Mouse (Mus musculus): ENCODE results near the gene Fcrlb.
A peak's percentile ranks its signal among the peaks of the same experiment; 100 is the strongest.
"Not testable (repeated sequence)": the region's sequence is repeated elsewhere in the genome, so short reads cannot be mapped to it uniquely, and the experiment has no call there.

Fcrlb gene

DNA sequence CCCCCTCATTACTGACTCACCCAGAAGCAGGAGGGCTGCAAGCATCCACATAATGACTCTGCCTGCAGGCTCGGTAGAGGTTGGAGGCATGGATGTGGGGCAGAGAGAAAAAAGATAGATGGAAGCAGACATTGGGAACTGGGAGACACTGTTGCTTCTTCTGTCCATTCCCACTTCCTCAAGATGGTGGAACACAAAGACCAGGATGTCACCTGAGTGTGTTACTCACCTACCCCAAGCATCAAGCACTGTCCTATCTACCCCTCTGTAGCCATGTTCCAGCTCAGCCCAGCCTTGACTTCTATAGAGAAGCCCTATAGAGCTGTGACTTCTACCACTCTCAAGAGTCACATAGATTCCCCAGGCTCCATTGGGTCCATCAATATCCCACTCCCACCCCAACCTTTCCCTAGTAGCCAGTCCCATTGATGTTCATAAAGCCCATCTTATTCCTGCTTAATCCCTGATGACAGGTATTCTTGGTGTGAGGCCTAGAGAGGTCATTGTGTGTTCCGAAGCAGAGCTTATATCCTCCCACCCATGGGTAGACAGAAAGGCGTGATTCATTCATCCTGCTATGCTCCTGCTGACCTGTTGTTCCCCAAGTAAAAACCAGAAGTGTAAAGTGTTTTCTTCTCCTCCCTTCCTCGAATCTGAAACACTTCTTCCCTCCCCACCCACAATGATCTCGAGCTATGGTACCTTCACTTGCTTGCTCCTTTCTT lies at the start of gene Fcrlb:
TSS of gene Fcrlb (minus strand) at position 51 of the 725 bp plus-strand sequence.
- no peak for DNase-seq

- no peak for DNase-seq
Measured at GRCm38 (mm10) chr1:170962301-170962700, 49.6 kb upstream of the Fcrlb start.

DNA sequence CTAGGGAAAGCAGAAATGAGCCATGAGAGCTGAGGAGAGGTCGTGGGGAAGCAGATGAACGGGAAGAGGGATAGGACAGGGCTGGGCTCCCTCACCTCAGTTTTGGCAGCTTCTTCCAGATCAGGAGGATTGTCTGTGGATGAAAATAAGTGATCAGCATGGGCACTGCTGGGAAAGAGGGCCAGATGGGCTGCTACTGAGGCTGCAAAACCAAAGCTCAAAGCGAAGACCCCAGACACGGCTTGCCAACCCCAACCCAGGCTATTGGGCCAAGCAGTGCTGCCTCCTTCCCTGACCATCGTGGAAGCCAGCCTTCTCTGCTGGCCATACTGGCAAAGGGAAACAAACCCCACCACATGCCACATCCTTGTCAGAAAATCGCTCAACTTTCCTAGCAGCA lies 48.4 kb upstream of the Fcrlb start:
- DNase-seq: no peak

DNA sequence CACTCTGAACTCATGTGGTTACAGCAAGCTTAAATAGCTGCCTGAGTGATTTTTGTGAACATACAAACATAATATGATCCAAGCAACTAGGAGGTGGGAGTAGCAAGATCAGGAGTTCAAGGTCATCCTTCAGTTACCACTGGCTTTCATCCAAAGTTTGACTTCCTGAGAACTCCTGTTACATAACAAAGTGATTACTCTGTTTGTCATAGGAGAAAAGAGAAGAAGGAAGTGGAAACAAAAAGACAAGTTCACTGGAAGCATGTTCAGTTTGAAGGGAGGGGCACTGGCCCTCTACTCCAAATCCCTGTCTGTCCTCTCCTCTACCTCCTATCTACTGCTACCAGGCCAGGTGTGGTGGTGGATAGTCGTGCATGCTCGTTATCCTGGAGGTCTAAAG lies 47.0 kb upstream of the Fcrlb start:
- no peak for DNase-seq

GRCm38 (mm10) chr1:170958225-170958624 lies 45.5 kb upstream of the Fcrlb start:
- DNase-seq: no peak

GRCm38 (mm10) chr1:170953192-170953591 lies 40.5 kb upstream of the Fcrlb start:
- no peak for DNase-seq

DNA sequence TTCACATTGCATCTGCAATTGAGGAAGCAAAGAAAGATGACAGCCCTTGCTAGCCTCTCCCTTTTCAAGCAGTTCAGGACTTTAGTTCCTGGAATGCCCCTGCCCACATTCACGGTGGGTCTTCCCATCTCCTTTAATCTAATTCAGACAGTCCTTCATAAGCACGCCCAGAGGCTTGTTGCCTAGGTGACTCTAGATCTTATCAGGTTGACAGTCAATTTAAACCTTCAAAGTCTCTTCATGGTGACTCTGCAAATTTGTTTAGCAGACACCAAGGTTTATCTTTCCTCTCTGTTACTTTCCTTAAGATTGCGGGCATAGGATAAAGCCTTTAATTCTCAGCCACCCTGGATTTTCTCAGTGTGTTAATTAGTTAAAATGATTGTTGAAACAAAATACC lies 38.0 kb upstream of the Fcrlb start:
- DNase-seq: no peak

DNA sequence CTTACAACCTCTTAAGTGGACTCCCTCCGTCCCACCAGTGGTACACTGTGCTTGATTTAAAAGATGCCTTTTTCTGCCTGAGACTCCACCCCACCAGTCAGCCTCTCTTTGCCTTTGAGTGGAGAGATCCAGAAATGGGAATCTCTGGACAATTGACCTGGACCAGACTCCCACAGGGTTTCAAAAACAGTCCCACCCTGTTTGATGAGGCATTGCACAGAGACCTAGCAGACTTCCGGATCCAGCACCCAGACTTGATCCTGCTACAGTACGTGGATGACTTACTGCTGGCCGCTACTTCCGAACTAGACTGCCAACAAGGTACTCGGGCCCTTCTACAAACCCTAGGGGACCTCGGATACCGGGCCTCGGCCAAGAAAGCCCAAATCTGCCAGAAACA lies 32.2 kb upstream of the Fcrlb start:
- not testable (repeated sequence) for DNase-seq

- not testable (repeated sequence) for DNase-seq
Measured at GRCm38 (mm10) chr1:170944151-170944550, 31.4 kb upstream of the Fcrlb start.

GRCm38 (mm10) chr1:170939255-170939654 lies 26.5 kb upstream of the Fcrlb start:
- no peak for DNase-seq

DNA sequence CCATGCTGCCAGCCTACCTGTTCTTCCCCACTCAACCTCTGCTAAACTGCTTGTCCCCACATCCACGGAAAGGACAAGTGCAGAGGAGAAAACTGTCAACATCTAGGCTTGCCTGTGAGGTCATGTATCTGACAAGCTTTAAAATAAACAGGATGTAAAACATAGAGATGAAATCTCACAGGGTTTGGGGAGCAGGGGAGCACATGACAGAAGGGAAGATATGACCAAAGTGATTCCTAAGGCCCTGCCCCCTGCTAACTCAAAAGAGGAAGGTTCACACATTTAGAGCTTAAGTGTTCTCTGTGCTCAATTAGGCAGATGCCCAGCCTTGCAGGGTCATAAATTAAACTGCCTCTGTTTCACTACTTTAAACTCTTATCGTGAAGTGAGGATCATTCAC lies 21.6 kb upstream of the Fcrlb start:
- DNase-seq: no peak

GRCm38 (mm10) chr1:170933940-170934339 lies 21.2 kb upstream of the Fcrlb start:
- DNase-seq: no peak

DNA sequence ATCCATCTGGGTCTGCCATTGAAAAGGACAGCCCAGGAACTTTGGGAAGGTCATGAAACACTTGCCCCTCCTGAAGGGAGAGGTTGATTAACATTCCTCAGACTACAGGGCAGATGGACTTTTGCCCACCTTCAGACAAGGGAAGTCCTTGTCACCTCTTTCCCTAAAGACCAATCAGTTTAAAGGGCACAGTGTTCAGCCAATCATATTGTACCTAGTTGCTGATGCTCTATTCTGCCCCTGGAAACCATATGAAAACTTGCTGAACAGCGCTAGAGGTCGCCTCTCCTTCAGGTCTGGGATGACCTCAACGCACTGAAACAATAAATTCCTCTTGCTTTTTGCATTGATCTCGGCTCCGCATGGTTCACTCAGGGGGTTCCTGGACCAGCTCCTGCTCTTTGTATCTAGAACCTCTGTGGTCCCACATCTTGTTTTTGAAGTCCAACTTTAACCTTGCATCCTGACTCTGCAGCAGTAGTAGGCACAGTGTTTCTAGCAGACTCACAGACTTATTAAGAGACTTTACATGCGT lies 20.7 kb upstream of the Fcrlb start:
- no peak for DNase-seq

- DNase-seq: no peak
Measured at GRCm38 (mm10) chr1:170932043-170932442, 19.3 kb upstream of the Fcrlb start.

- DNase-seq: no peak
Measured at GRCm38 (mm10) chr1:170929245-170929644, 16.5 kb upstream of the Fcrlb start.

GRCm38 (mm10) chr1:170928467-170928866 lies 15.7 kb upstream of the Fcrlb start:
- no peak for DNase-seq

- DNase-seq: no peak
Measured at GRCm38 (mm10) chr1:170927378-170927777, 14.6 kb upstream of the Fcrlb start, which contains the start of gene Fcrla. Gene Fcrla (minus strand): TSS chr1:170927583.

DNA sequence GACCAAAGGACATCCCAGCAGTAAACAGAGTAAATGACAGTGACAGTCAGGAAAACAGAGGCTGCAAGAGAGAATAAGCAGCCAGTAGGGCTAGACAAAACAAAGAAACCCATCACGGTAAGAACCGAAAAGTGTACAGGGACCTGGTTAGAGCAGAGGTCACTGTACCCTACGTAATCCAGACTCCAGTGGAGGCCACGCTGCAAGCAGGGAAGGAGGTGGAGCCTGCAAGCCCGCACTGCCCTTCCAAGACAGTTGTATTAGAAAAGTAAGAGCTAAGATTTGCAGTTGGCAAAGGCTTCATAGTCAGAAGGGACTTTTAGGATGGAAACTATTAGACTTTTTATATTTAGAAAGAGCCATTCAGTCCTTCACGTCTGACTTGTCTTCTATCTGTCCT lies 14.2 kb upstream of the Fcrlb start:
- no peak for DNase-seq

- DNase-seq: peak; percentile 15
Measured at GRCm38 (mm10) chr1:170924485-170924884, 11.7 kb upstream of the Fcrlb start.

GRCm38 (mm10) chr1:170919308-170919707 lies 6.6 kb upstream of the Fcrlb start:
- no peak for DNase-seq

GRCm38 (mm10) chr1:170915657-170916056 lies 2.9 kb upstream of the Fcrlb start:
- no peak for DNase-seq

GRCm38 (mm10) chr1:170911907-170912660 lies 657 bp downstream of the Fcrlb start:
- no peak for DNase-seq

GRCm38 (mm10) chr1:170908341-170908740 lies 4.4 kb downstream of the Fcrlb start:
- peak; percentile 15 for DNase-seq

Data from thymus, postnatal 4 days (tissue).